Mouse (Mus musculus) adipose tissue, adult 10 weeks (tissue): ENCODE measurements around the gene Ap3s2. TPM values are rescaled to one million over a fixed set of nuclear protein-coding genes. Genes with fewer than 3 reads are reported as not detected.

Source experiments
- polyA plus RNA-seq: library from polyadenylated mRNA; stranded (reverse); fragments of 350-450 nt; fragmentation: Illumina TruSeq; extraction: RNeasy Lipid Tissue Mini Kit (QIAGEN cat#74804); gene quantifications from one replicate; pipeline ENCODE4 v1.2.3, GENCODE M21; 2014; ENCODE audit warnings: low read depth, low replicate concordance

The Ap3s2 gene
- polyA plus RNA-seq, result 12.7 TPM

DNA sequence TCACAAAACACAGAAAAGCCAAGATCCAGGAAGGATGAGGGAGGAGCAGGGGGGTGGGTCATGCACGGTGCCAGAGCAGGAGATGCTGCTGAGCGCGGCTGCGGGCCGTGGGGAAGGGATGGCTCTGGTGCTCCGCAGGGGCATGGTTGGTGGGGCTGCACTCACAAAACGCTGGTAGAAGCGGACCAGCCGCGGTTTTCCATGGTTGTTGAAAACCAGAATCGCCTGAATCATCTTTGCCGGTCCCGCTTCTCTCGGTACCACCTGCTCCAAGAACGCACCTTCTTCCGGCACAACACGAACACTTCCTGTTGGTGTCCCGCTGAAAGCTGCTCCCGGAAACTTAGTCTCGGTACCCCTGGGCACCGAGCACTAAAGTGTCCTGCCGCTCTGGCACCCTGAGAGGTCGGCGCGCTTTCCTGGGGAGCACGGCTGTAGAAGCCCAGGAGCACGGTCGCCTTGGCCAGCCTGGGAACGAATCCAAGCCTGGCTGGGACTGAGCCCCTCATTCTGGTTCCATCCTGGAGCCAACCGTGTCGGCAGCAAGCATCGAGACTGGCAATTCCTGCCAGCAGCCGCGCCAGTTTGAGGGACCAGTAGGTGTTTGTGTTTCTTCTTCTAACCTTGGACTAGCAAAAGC lies at the start of gene Ap3s2:
Gene Ap3s2 (minus strand): TSS at position 306 of the 640 bp plus-strand sequence.

DNA sequence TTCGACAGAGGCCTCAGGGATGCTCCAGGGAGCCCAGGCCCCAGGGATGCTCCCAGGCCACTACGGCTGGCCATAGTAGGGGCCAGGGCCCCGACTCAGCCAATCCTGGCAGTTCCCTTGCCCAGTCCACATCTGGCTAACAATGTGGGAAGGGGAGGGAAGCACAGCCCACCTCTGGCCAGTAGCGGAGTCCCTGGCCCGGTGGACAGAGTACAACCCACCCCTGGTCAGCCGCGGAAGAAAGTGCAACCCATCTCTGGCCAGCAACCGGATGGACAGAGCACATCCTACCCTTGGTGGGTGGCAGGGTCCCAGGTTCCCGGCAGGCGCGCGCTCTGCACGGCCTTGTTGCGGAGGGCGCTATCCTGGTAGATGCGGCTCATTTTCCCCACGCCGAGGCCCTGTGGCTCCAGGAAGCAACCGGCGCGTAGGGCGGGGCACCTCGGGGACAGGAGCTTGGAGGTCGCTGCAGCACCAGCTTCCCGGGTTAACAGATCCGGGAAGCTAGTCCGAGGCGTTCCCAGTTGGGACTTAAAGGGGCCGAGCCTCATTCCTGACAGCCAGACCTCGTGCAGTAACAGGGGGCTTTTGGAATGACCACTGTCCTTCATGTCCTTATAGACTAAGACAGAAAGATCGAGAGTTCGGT lies 14.5 kb upstream of the Ap3s2 start, which contains the start of gene Arpin:
Gene Arpin (minus strand): TSS at position 498 of the 649 bp plus-strand sequence.

GRCm38 (mm10) chr7:79860811-79861210 lies 59.6 kb downstream of the Ap3s2 start, which contains the start of gene Anpep:
TSS of gene Anpep (minus strand) at chr7:79861059.

Other genes starting within 250 kb of the Ap3s2 start
- 2.1 TPM for gene Kif7, start 204.9 kb downstream of the Ap3s2 start, polyA plus RNA-seq
- gene Plin1, start 187.7 kb downstream of the Ap3s2 start, polyA plus RNA-seq, result 618 TPM
- 41.6 TPM for gene Pex11a, start 177.5 kb downstream of the Ap3s2 start, polyA plus RNA-seq
- 3.9 TPM for gene Wdr93, start 177.5 kb downstream of the Ap3s2 start, polyA plus RNA-seq
- gene Mesp1, start 126.9 kb downstream of the Ap3s2 start, polyA plus RNA-seq, result 1.6 TPM
- 1.1 TPM for gene Mesp2, start 109.9 kb downstream of the Ap3s2 start, polyA plus RNA-seq
- 17.7 TPM for gene Anpep, start 59.6 kb downstream of the Ap3s2 start, polyA plus RNA-seq
- gene Arpin, start 14.7 kb upstream of the Ap3s2 start, polyA plus RNA-seq, result 18.0 TPM
- 12.4 TPM for gene Zfp710, start 104.2 kb upstream of the Ap3s2 start, polyA plus RNA-seq
- 136 TPM for gene Idh2, start 194.7 kb upstream of the Ap3s2 start, polyA plus RNA-seq